Mouse (Mus musculus): Measurements from ENCODE around the gene E130114P18Rik. TPM values are rescaled to one million over a fixed set of nuclear protein-coding genes. Genes with fewer than 3 reads are reported as not detected.

The E130114P18Rik gene
- total and polyA plus RNA-seq, 3 experiments: 0.11 TPM; not detected in 2

DNA sequence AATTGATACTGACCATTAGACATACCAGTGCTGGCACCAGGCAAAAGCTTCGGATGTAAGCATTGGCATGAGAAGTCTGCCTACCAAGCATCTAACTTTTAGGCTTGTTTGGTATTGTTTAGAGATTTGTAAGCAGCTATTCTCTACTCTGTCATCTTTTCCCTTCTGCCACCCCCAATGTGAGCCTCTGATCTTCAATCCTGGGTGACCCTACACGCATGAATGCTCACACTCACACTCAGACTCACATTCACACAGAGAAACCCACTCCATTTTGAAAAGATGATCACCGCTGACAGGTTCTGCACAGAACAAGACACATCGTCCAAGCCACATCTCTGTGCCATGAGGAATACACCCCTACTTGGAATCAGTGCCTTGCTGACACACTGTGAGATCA lies 84.8 kb downstream of the E130114P18Rik start:
- DNase-seq (ENCODE audit: low spot score) (no peak), ATAC-seq (ENCODE audit: extremely low read depth, insufficient number of reproducible peaks, low FRiP score, poor library complexity, severe bottlenecking) (no peak)
- no peaks in the 10 kb centered on the region for H3K36me3 ChIP-seq (replicated peaks)
- no peak overlapping the region for H3K4me3 ChIP-seq (ENCODE audit: low read depth, low read length)
- TF ChIP-seq CTCF (IDR thresholded peaks at IDR 0.05; ENCODE audit: low read depth, low read length) (no peak), GATA1 (IDR thresholded peaks at IDR 0.05; ENCODE audit: borderline replicate concordance, low read length) (no peak)
- H3K27me3 ChIP-seq (ENCODE audit: insufficient read depth, low read length): no peaks in the 10 kb centered on the region; the same call in 1 of the 2 replicates
- H3K4me1 ChIP-seq (ENCODE audit: insufficient read depth, low read depth, low read length): no peaks in the 10 kb centered on the region
- H3K9me3 ChIP-seq (replicated peaks): peaks cover 51% of the 10 kb centered on the region

DNA sequence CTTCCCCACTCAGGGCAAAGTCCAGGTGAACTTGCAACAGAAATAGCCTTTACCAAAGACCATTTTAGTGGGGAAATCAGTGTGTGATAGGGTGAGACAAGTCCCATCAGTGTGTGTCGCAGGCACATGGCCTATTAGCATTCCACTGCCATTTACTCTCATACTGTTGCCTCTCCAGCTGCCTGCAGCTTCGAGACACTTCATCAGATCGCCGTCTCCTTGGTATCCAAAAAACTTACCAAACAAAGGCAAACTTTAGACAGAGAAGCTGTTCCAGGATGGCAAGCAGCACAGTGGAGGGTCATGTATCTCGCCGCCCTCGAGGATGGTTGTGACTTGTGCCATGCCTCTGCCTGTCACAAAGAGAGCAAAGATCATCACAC lies 87.5 kb downstream of the E130114P18Rik start:
- Histone ChIP-seq H3K4me1 (ENCODE audit: insufficient read depth, low read depth, low read length) (no peaks in the 10 kb centered on the region), H3K27me3 (ENCODE audit: insufficient read depth, low read length) (no peaks in the 10 kb centered on the region; the same call in 1 of the 2 replicates), H3K4me3 (ENCODE audit: low read depth, low read length) (no peak overlapping the region), H3K36me3 (replicated peaks) (no peaks in the 10 kb centered on the region), H3K9me3 (replicated peaks) (peaks cover 44% of the 10 kb centered on the region)
- DNase-seq (ENCODE audit: low spot score): no peak
- TF ChIP-seq GATA2 (IDR thresholded peaks at IDR 0.05; ENCODE audit: borderline replicate concordance, low read depth, low read length): no peak
- no peak for ATAC-seq (ENCODE audit: extremely low read depth, insufficient number of reproducible peaks, low FRiP score, poor library complexity, severe bottlenecking)

DNA sequence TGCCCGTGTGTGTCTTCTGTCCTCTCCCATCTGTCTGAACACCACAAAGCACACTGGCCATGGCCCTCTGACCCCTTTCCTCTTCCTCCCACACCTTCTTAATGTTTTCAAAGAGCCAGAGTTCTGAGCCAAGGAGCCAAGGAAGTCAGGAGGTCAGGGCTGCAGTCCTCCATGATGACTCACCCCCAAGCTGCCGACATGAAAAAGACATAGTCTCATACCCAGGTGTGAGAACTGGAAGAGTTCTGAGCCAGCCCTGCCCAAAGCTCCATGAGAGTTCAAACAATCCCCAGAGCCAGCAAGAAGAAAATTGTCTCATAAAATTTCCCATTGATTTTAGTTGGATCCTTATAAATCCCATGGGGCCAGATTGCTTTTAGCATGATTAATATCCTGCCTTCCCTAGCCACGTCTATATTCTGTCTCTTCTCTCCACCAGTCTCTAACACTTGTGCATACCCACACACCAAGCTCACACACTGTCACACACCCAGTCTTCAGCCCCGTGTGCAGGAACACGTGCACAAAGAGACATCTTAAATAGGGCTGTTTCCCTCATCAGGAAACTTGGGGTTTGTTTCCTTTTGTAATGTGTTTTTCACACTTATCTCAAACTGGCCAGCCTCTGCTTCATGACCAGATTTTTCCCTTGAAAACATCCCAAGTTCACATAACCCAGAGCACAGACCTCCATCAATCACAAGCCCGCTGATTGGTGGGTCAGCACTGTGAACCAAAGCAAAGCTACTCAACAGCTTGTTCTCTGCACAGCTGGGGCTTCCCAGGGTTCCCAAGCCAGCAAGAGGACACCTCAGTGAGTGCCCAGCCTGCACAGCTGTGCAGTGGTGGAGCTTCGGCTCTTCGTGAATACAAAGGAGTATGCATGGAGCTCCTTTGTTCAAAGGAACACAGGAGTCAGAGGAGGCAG lies 88.2 kb downstream of the E130114P18Rik start:
- Histone ChIP-seq H3K36me3 (replicated peaks) (no peaks in the 10 kb centered on the region), H3K4me3 (ENCODE audit: low read depth, low read length) (no peak overlapping the region), H3K4me1 (ENCODE audit: insufficient read depth, low read depth, low read length) (no peaks in the 10 kb centered on the region), H3K9me3 (replicated peaks) (peaks cover 44% of the 10 kb centered on the region), H3K27me3 (ENCODE audit: insufficient read depth, low read length) (no peaks in the 10 kb centered on the region; the same call in 1 of the 2 replicates)
- DNase-seq (ENCODE audit: low spot score) (no peak), ATAC-seq (ENCODE audit: extremely low read depth, insufficient number of reproducible peaks, low FRiP score, poor library complexity, severe bottlenecking) (no peak)
- no peak for TF ChIP-seq TAL1 (conservative IDR thresholded peaks at IDR 0.05; ENCODE audit: low read depth, low read length)
- TF ChIP-seq POLR2AphosphoS5 (IDR thresholded peaks at IDR 0.05; ENCODE audit: insufficient replicate concordance, low read depth, low read length): no peak
- no peak for TF ChIP-seq CTCF (IDR thresholded peaks at IDR 0.05; ENCODE audit: low read depth, low read length)
- no peak for TF ChIP-seq GATA2 (IDR thresholded peaks at IDR 0.05; ENCODE audit: borderline replicate concordance, low read depth, low read length)
- TF ChIP-seq GATA1 (IDR thresholded peaks at IDR 0.05; ENCODE audit: borderline replicate concordance, low read length): no peak

DNA sequence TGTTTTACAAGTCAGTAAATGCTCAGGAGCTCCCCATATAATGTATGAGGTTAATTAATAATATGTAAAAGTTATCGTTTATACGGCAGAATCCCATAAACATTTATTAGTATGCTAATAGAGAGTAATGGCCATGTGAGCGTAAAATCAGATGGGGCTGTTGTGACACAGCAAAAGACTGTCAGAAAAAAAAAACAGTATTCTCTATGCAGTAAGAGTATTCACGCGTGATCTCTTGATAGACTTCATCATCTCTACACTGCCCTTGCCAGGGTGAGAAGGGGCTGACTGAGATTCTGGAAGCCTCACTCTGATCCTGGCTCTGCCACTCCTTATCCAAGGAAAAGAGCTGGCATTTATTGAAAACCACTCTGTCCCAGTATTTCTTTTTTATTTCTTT lies 91.9 kb downstream of the E130114P18Rik start:
- H3K36me3 ChIP-seq (replicated peaks): no peaks in the 10 kb centered on the region
- no peaks in the 10 kb centered on the region for H3K4me1 ChIP-seq (ENCODE audit: insufficient read depth, low read depth, low read length)
- H3K4me3 ChIP-seq (ENCODE audit: low read depth, low read length): no peak overlapping the region
- no peak for TF ChIP-seq CTCF (IDR thresholded peaks at IDR 0.05; ENCODE audit: low read depth, low read length)
- TF ChIP-seq GATA2 (IDR thresholded peaks at IDR 0.05; ENCODE audit: borderline replicate concordance, low read depth, low read length): no peak
- TF ChIP-seq TAL1 (conservative IDR thresholded peaks at IDR 0.05; ENCODE audit: low read depth, low read length): no peak
- peaks cover 28% of the 10 kb centered on the region for H3K9me3 ChIP-seq (replicated peaks)
- no peak for ATAC-seq (ENCODE audit: extremely low read depth, insufficient number of reproducible peaks, low FRiP score, poor library complexity, severe bottlenecking)
- no peaks in the 10 kb centered on the region; the same call in 1 of the 2 replicates for H3K27me3 ChIP-seq (ENCODE audit: insufficient read depth, low read length)
- DNase-seq (ENCODE audit: low spot score): no peak

DNA sequence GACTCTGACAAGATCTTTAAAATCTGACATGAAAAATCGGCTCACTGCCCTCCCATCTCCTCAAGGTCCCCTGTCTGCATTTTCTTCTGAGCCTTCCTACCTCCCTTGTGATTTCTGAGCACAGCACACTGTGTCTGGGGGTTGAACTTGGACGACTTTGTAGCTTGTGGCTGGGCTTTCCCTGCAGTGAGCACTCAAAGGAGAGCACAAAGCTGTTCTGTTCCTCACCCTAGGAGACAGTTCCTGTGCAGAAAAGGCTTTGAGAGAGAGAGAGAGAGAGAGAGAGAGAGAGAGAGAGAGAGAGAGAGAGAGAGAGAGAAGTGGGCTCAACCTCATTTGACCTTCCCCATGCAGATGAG lies 101.3 kb downstream of the E130114P18Rik start:
- no peak for ATAC-seq (ENCODE audit: extremely low read depth, insufficient number of reproducible peaks, low FRiP score, poor library complexity, severe bottlenecking)
- Histone ChIP-seq H3K4me3 (ENCODE audit: low read depth, low read length) (no peak overlapping the region), H3K4me1 (ENCODE audit: insufficient read depth, low read depth, low read length) (no peaks in the 10 kb centered on the region), H3K36me3 (replicated peaks) (no peaks in the 10 kb centered on the region), H3K9me3 (replicated peaks) (peaks cover 33% of the 10 kb centered on the region), H3K27me3 (ENCODE audit: insufficient read depth, low read length) (no peaks in the 10 kb centered on the region)
- TF ChIP-seq POLR2AphosphoS5 (IDR thresholded peaks at IDR 0.05; ENCODE audit: insufficient replicate concordance, low read depth, low read length) (no peak), CTCF (IDR thresholded peaks at IDR 0.05; ENCODE audit: low read depth, low read length) (no peak), GATA1 (IDR thresholded peaks at IDR 0.05; ENCODE audit: borderline replicate concordance, low read length) (no peak), TAL1 (conservative IDR thresholded peaks at IDR 0.05; ENCODE audit: low read depth, low read length) (no peak)
- DNase-seq (ENCODE audit: low spot score): no peak

DNA sequence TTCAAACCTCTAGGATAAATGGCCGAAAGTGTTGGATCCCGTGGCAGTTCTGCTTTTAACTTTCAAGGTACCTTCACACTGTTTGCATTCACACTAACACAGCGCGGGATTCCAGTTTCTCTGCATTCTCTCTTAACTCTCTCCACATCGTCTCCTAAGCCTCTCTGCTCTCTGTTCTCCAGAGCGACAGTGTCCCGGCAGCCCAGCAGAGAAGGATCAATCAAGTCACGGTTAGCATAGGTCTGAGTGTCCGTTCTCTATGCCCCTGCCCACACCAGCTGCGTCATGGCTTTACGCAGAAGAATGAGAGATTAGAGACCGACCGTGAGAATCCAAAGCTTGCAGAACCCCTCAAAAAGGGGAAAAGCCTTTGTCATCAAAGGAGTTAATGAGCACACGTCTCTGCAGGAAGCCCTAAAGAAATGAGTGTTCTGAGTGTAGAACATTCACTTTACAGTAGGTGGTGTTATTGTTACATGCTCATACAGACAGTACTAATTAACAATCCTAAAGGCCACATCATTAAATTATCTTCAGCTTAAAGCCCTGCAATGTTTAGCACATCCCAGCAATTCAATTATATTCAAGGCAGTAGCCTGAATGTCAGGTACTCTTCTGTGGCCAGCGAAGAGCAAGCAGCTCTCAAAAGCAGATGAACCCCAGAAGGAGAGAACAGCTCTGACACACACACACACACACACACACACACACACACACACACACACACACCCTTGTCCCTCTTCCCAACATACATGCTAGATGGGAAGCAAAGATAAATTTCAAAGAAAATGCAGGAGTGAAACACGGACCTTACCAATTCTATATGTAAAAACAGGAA lies 101.9 kb downstream of the E130114P18Rik start:
- Histone ChIP-seq H3K9me3 (replicated peaks) (peaks cover 33% of the 10 kb centered on the region), H3K27me3 (ENCODE audit: insufficient read depth, low read length) (no peaks in the 10 kb centered on the region), H3K36me3 (replicated peaks) (no peaks in the 10 kb centered on the region), H3K4me1 (ENCODE audit: insufficient read depth, low read depth, low read length) (no peaks in the 10 kb centered on the region), H3K4me3 (ENCODE audit: low read depth, low read length) (no peak overlapping the region)
- DNase-seq (ENCODE audit: low spot score) (no peak), ATAC-seq (ENCODE audit: extremely low read depth, insufficient number of reproducible peaks, low FRiP score, poor library complexity, severe bottlenecking) (no peak)
- TF ChIP-seq TAL1 (conservative IDR thresholded peaks at IDR 0.05; ENCODE audit: low read depth, low read length) (no peak), GATA1 (IDR thresholded peaks at IDR 0.05; ENCODE audit: borderline replicate concordance, low read length) (no peak), CTCF (IDR thresholded peaks at IDR 0.05; ENCODE audit: low read depth, low read length) (no peak), GATA2 (IDR thresholded peaks at IDR 0.05; ENCODE audit: borderline replicate concordance, low read depth, low read length) (no peak)
